Mouse (Mus musculus) midbrain, embryonic 13.5 days (tissue): Measurements from ENCODE around the gene Sirt4. TPM values are rescaled to one million over a fixed set of nuclear protein-coding genes. Genes with fewer than 3 reads are reported as not detected.

Experiments
- ATAC-seq: fragments of 200-750 bp; cut with Nextera tagmentation; 2 replicates; pipeline ENCODE4 v1.8.0; 2017; ENCODE audit warnings: mild to moderate bottlenecking, moderate TSS enrichment, moderate library complexity
- H3K27ac ChIP-seq: fragments of 300-500 bp; sonication (generic); 2 replicates; pipeline ENCODE4 v1.5.1; 2015; ENCODE audit warnings: inconsistent platforms, mild to moderate bottlenecking, moderate library complexity
- H3K27me3 ChIP-seq: fragments of 300-500 bp; sonication (generic); 2 replicates; pipeline ENCODE4 v1.6.1; 2015; ENCODE audit warnings: mild to moderate bottlenecking, inconsistent platforms
- H3K36me3 ChIP-seq: fragments of 300-500 bp; sonication (generic); 2 replicates; pipeline ENCODE4 v1.6.1; 2015; ENCODE audit warnings: mild to moderate bottlenecking, inconsistent platforms
- H3K4me1 ChIP-seq: fragments of 300-500 bp; sonication (generic); replicated peaks from 2 replicates; pipeline ENCODE4 v1.6.1; 2015; ENCODE audit warnings: inconsistent platforms
- H3K4me2 ChIP-seq: fragments of 300-500 bp; sonication (generic); replicated peaks from 2 replicates; pipeline ENCODE4 v1.6.1; 2015; ENCODE audit warnings: moderate library complexity, mild to moderate bottlenecking, inconsistent platforms
- H3K4me3 ChIP-seq: fragments of 300-500 bp; sonication (generic); replicated peaks from 2 replicates; pipeline ENCODE4 v1.5.1; 2015; ENCODE audit warnings: mild to moderate bottlenecking, inconsistent platforms
- H3K9ac ChIP-seq: fragments of 300-500 bp; sonication (generic); replicated peaks from 2 replicates; pipeline ENCODE4 v1.6.1; 2015; ENCODE audit warnings: mild to moderate bottlenecking, inconsistent platforms
- H3K9me3 ChIP-seq: fragments of 300-500 bp; sonication (generic); 2 replicates; pipeline ENCODE4 v1.6.1; 2016; ENCODE audit warnings: mild to moderate bottlenecking, inconsistent platforms
- WGBS: fragments of 180-500 bp; shearing (Covaris S2); methylation state at CpG from one replicate; pipeline ENCODE4 v1.1.7; 2015; 5-methylcytosine and 5-hydroxymethylcytosine counted together
- polyA plus RNA-seq: library from polyadenylated mRNA; unstranded; fragments of >200 nt; fragmentation: Nextera tagmentation; extraction: Ambion mirVana; gene quantifications from 2 replicates; pipeline ENCODE4 v1.2.1, GENCODE M21; 2015

Gene Sirt4
- polyA plus RNA-seq, 1 experiment from 2014 or later: 28.7 TPM

GRCm38 (mm10) chr5:115434853-115435754 is 49.4 kb downstream of the Sirt4 start:
- Histone ChIP-seq H3K4me1 (peaks cover 88% of the 10 kb centered on the region), H3K4me2 (peak overlapping the region; percentile 96), H3K9ac (peak overlapping the region; percentile 100), H3K27ac (peak overlapping the region; percentile 100), H3K9me3 (no peaks in the 10 kb centered on the region), H3K27me3 (no peaks in the 10 kb centered on the region), H3K4me3 (peak overlapping the region; percentile 99), H3K36me3 (peaks cover 28% of the 10 kb centered on the region)
- ATAC-seq: no peak
- 5% methylated on average over 15 of the region's 15 CpGs for WGBS

GRCm38 (mm10) chr5:115434280-115434852 is 50.2 kb downstream of the Sirt4 start:
- Histone ChIP-seq H3K4me2 (peak overlapping the region; percentile 96), H3K9ac (peak overlapping the region; percentile 100), H3K27ac (peak overlapping the region; percentile 100), H3K4me3 (peak overlapping the region; percentile 99), H3K27me3 (no peaks in the 10 kb centered on the region), H3K9me3 (no peaks in the 10 kb centered on the region), H3K4me1 (peaks cover 80% of the 10 kb centered on the region), H3K36me3 (peaks cover 21% of the 10 kb centered on the region)
- ATAC-seq: no peak
- 8% methylated on average over 11 of the region's 11 CpGs for WGBS

- ATAC-seq: no peak
- H3K9ac ChIP-seq: peak overlapping the region; percentile 100
- H3K36me3 ChIP-seq: peaks cover 9% of the 10 kb centered on the region
- 44% methylated on average over 8 of the region's 8 CpGs for WGBS
- H3K4me1 ChIP-seq: peaks cover 78% of the 10 kb centered on the region
- H3K9me3 ChIP-seq: no peaks in the 10 kb centered on the region
- peak overlapping the region; percentile 100 for H3K27ac ChIP-seq
- H3K4me3 ChIP-seq: peak overlapping the region; percentile 99
- H3K4me2 ChIP-seq: peak overlapping the region; percentile 96
- no peaks in the 10 kb centered on the region for H3K27me3 ChIP-seq
Observed at GRCm38 (mm10) chr5:115433191-115433590, 51.3 kb downstream of the Sirt4 start.

- 20% methylated on average over 11 of the region's 11 CpGs for WGBS
- no peaks in the 10 kb centered on the region for H3K9me3 ChIP-seq
- no peak for ATAC-seq
- H3K36me3 ChIP-seq: peaks cover 7% of the 10 kb centered on the region
- H3K27ac ChIP-seq: peak overlapping the region; percentile 100
- H3K4me1 ChIP-seq: peaks cover 78% of the 10 kb centered on the region
- no peaks in the 10 kb centered on the region for H3K27me3 ChIP-seq
- peak overlapping the region; percentile 99 for H3K4me3 ChIP-seq
- peak overlapping the region; percentile 100 for H3K9ac ChIP-seq
- H3K4me2 ChIP-seq: peak overlapping the region; percentile 96
Observed at GRCm38 (mm10) chr5:115432395-115432794, 52.1 kb downstream of the Sirt4 start.

GRCm38 (mm10) chr5:115431898-115432259 is 52.6 kb downstream of the Sirt4 start:
- Histone ChIP-seq H3K36me3 (peaks cover 7% of the 10 kb centered on the region), H3K9me3 (no peaks in the 10 kb centered on the region), H3K9ac (peak overlapping the region; percentile 100), H3K27ac (peak overlapping the region; percentile 100), H3K4me3 (peak overlapping the region; percentile 99), H3K27me3 (no peaks in the 10 kb centered on the region), H3K4me2 (peak overlapping the region; percentile 96), H3K4me1 (peaks cover 78% of the 10 kb centered on the region)
- no peak for ATAC-seq
- 1% methylated on average over 7 of the region's 7 CpGs for WGBS

- WGBS: 2% methylated on average over 14 of the region's 14 CpGs
- H3K4me1 ChIP-seq: peaks cover 77% of the 10 kb centered on the region
- no peaks in the 10 kb centered on the region for H3K27me3 ChIP-seq
- peak overlapping the region; percentile 100 for H3K27ac ChIP-seq
- H3K9ac ChIP-seq: peak overlapping the region; percentile 100
- H3K4me2 ChIP-seq: peak overlapping the region; percentile 96
- no peaks in the 10 kb centered on the region for H3K9me3 ChIP-seq
- ATAC-seq: no peak
- H3K4me3 ChIP-seq: peak overlapping the region; percentile 99
- peaks cover 7% of the 10 kb centered on the region for H3K36me3 ChIP-seq
Observed at GRCm38 (mm10) chr5:115431061-115431897, 53.2 kb downstream of the Sirt4 start.

- ATAC-seq: no peak
- Histone ChIP-seq H3K27ac (peak overlapping the region; percentile 100), H3K9me3 (no peaks in the 10 kb centered on the region), H3K36me3 (peaks cover 7% of the 10 kb centered on the region), H3K4me1 (peaks cover 68% of the 10 kb centered on the region), H3K27me3 (no peaks in the 10 kb centered on the region), H3K9ac (peak overlapping the region; percentile 100), H3K4me2 (peak overlapping the region; percentile 96), H3K4me3 (peak overlapping the region; percentile 99)
- under 1% methylated on average over 60 of the region's 73 CpGs for WGBS
Observed at GRCm38 (mm10) chr5:115430187-115430960, 54.2 kb downstream of the Sirt4 start.

GRCm38 (mm10) chr5:115429359-115430186 is 55.0 kb downstream of the Sirt4 start, which contains the start of gene Msi1:
Msi1 (plus strand) TSS chr5:115429599.
- WGBS: under 1% methylated on average over 36 of the region's 117 CpGs
- Histone ChIP-seq H3K27me3 (no peaks in the 10 kb centered on the region), H3K9ac (peak within 1 kb of the TSS; percentile 100), H3K4me3 (peak within 1 kb of the TSS; percentile 99), H3K9me3 (no peaks in the 10 kb centered on the region), H3K4me2 (peak within 1 kb of the TSS; percentile 96), H3K4me1 (peaks cover 60% of the 10 kb centered on the region), H3K36me3 (peaks cover 7% of the 10 kb centered on the region), H3K27ac (peak within 1 kb of the TSS; percentile 100)
- ATAC-seq: peak; percentile 67

GRCm38 (mm10) chr5:115428831-115429358 is 55.6 kb downstream of the Sirt4 start:
- whole genome bisulfite sequencing: 1% methylated on average over 20 of the region's 20 CpGs
- Histone ChIP-seq H3K9ac (peak overlapping the region; percentile 100), H3K4me2 (peak overlapping the region; percentile 96), H3K27ac (peak overlapping the region; percentile 100), H3K36me3 (peaks cover 7% of the 10 kb centered on the region), H3K4me3 (peak overlapping the region; percentile 99), H3K27me3 (no peaks in the 10 kb centered on the region), H3K9me3 (no peaks in the 10 kb centered on the region), H3K4me1 (peaks cover 53% of the 10 kb centered on the region)
- no peak; the same call in 1 of the 2 replicates for ATAC-seq
